Mouse (Mus musculus): Measurements from ENCODE around the gene 4931429L15Rik. TPM values are rescaled to one million over a fixed set of nuclear protein-coding genes. Genes with fewer than 3 reads are reported as not detected.
A peak's percentile ranks its signal among the peaks of the same experiment; 100 is the strongest.

4931429L15Rik gene
- polyA plus RNA-seq, 1 experiment from 2014 or later, result not detected

DNA sequence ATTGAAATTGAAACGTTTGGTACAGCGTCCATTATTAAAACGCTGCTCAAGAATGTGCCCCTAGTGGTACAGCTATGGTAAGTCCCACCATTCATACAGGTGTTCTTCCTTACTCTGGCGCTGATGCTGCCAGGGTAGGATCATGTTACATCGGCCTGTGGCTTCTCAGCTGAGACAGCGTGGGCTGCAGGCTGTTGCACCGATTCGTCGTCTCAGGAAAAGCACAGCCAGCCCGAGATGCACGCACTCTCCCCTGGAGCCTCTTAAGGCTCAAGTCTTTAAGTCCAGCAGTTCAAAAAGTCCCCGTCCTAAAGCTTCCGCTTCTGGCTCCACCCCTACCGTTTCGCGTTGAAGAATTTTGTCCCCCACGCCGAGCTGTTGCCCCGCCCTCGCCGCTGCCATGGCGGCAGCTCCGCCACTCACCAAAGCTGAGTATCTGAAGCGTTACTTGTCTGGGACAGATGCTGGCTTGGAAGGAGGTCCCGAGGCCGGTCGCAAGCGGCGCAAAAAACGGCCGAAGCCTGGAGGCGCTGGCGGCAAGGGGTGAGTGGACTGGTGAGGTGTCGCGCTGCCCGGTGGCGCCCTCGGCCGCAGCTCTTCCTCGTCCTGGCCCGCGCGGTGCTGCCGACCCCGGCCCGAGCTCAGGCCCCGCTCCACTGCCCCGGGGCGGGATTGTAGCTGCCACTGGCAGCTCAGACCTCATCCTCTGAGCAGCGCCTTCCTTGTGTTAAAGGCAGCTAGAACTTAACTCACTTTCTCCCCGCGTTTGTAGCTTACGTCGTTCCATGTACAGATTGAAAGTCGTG, 37.0 kb downstream of the 4931429L15Rik start, which contains the start of gene Bud13:
TSS of gene Bud13 (plus strand) at position 378 of the 806 bp plus-strand sequence.
- Histone ChIP-seq H3K9me3 (no peaks in the 10 kb centered on the region), H3K36me3 (peaks cover 53% of the 10 kb centered on the region), H3K9ac (peak within 1 kb of the TSS; percentile 86), H3K4me2 (replicated peaks) (peak within 1 kb of the TSS; percentile 59), H3K4me1 (peaks cover 7% of the 10 kb centered on the region), H3K4me3 (peak within 1 kb of the TSS; percentile 70), H3K27ac (peak within 1 kb of the TSS; percentile 88), H3K27me3 (no peaks in the 10 kb centered on the region)
- peak; percentile 92 for ATAC-seq (ENCODE audit: insufficient number of reproducible peaks, insufficient read depth, low FRiP score, low TSS enrichment)
- under 1% methylated on average over 55 of the region's 55 CpGs for WGBS

DNA sequence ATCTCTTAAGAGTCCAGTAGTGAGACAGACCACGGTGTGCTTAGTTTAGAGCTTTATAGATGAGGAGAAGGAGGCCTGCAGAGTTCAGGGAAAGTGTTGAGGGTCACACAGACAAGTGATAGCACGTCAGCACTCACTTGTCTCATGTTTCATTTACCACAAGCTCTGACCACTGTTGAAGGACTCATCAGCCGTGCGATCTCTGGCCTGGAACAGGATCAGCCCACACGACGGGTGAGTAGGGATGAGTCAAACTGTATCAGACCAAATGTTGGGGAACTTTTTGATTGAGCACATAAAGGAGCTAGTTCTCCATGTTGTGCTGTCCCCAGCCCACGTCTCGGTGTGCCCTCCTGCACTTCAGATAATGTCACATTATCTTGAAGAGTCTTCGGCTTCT, 45.3 kb downstream of the 4931429L15Rik start:
- Histone ChIP-seq H3K9me3 (no peaks in the 10 kb centered on the region), H3K4me3 (no peak overlapping the region), H3K27me3 (peaks cover 21% of the 10 kb centered on the region), H3K9ac (no peak overlapping the region), H3K36me3 (peaks cover 46% of the 10 kb centered on the region), H3K27ac (no peak overlapping the region), H3K4me1 (peaks cover 13% of the 10 kb centered on the region), H3K4me2 (replicated peaks) (no peak overlapping the region)
- no peak for ATAC-seq (ENCODE audit: insufficient number of reproducible peaks, insufficient read depth, low FRiP score, low TSS enrichment)
- WGBS, result 88% methylated on average over 9 of the region's 9 CpGs

DNA sequence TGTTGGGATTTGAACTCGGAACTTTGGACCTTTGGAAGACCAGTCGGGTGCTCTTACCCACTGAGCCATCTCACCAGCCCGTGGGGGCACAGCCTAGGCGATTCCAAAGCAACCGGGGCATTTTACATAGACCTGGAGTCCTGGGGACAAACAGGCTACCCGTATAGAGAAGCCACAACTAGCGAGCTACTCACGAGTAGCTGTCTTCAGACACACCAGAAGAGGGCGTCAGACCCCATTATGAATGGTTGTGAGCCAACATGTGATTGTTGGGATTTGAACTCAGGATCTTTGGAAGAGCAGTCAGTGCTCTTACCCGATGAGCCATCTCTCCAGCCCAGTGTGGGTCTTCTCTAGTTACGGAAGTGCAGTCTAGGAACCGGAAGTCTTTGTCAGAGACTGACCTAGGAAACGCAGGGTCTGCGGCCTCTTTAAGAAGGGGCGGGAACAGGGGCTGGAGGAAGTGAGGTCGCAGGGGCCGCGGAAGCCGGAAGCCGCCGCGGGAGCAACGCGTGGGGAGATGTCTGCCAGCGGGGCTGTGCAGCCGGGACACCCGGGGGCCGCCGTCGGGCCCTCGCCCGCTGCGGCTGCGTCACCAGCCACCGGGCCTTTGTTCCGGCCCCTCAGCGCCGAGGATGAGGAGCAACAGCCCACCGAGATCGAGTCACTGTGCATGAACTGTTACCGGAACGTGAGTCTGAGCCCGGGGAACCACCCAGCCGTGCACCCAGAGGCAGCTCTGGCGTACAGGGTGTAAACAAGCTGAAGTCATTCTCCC, 46.9 kb downstream of the 4931429L15Rik start, which contains the start of gene Zpr1:
TSS of gene Zpr1 (plus strand) at position 388 of the 778 bp plus-strand sequence.
- whole genome bisulfite sequencing, result 5% methylated on average over 45 of the region's 45 CpGs
- Histone ChIP-seq H3K27me3 (peaks cover 26% of the 10 kb centered on the region), H3K4me1 (peaks cover 13% of the 10 kb centered on the region), H3K27ac (peak within 1 kb of the TSS; percentile 60), H3K36me3 (peaks cover 35% of the 10 kb centered on the region), H3K4me2 (replicated peaks) (peak within 1 kb of the TSS; percentile 89), H3K4me3 (peak within 1 kb of the TSS; percentile 70), H3K9me3 (no peaks in the 10 kb centered on the region), H3K9ac (peak within 1 kb of the TSS; percentile 74)
- ATAC-seq (ENCODE audit: insufficient number of reproducible peaks, insufficient read depth, low FRiP score, low TSS enrichment), result peak; percentile 92

DNA sequence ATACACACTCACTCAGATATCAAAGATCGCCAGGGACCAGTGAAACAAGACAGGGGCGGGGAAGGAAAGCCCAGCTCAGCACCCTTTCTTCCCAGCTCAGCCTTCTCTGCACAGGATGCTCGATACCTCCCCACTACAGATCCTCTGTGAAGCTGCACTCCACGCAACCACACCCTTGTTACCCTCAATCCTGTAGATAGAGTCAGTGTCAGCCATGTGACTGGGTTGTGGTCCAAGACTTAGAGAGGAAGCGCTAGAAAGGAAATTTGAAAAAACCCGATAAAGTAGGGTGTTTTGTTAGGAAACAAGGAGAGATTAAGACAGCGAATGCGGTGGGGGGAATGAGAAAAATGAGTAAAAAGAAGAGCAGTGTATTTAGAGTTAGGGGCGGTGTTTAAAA, 47.7 kb downstream of the 4931429L15Rik start:
- H3K36me3 ChIP-seq, result peaks cover 27% of the 10 kb centered on the region
- WGBS, result 91% methylated on average over 9 of the region's 9 CpGs
- peaks cover 26% of the 10 kb centered on the region for H3K27me3 ChIP-seq
- H3K9me3 ChIP-seq, result no peaks in the 10 kb centered on the region
- no peak overlapping the region for H3K4me3 ChIP-seq
- H3K4me1 ChIP-seq, result peaks cover 13% of the 10 kb centered on the region
- no peak overlapping the region for H3K4me2 ChIP-seq (replicated peaks)
- no peak overlapping the region for H3K9ac ChIP-seq
- no peak overlapping the region for H3K27ac ChIP-seq
- no peak for ATAC-seq (ENCODE audit: insufficient number of reproducible peaks, insufficient read depth, low FRiP score, low TSS enrichment)

DNA sequence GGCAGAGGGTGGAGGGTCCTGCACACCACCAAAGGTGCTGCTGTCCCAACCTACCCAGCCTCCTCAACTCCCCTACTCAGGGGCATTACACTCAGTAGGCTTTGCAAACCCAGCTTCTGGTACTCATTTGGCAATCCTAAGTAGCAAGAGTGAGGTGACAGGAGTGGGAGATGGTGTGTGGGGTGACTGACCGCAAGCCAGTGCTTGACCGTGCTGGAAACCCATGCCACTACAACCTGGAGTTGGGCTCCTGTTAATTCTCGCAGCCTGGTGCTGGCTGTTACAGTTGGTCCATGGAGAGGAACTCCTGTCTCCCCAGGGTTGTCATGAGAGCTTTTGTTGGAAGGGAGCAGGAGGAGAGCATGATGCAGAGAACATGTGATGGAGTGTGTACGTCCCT, 49.0 kb downstream of the 4931429L15Rik start:
- ATAC-seq (ENCODE audit: insufficient number of reproducible peaks, insufficient read depth, low FRiP score, low TSS enrichment), result no peak
- H3K4me3 ChIP-seq, result no peak overlapping the region
- H3K4me2 ChIP-seq (replicated peaks), result no peak overlapping the region
- H3K27ac ChIP-seq, result no peak overlapping the region
- H3K36me3 ChIP-seq, result peaks cover 14% of the 10 kb centered on the region
- no peak overlapping the region for H3K9ac ChIP-seq
- peaks cover 26% of the 10 kb centered on the region for H3K27me3 ChIP-seq
- H3K4me1 ChIP-seq, result peaks cover 13% of the 10 kb centered on the region
- H3K9me3 ChIP-seq, result no peaks in the 10 kb centered on the region
- WGBS, result 92% methylated on average over 4 of the region's 4 CpGs

DNA sequence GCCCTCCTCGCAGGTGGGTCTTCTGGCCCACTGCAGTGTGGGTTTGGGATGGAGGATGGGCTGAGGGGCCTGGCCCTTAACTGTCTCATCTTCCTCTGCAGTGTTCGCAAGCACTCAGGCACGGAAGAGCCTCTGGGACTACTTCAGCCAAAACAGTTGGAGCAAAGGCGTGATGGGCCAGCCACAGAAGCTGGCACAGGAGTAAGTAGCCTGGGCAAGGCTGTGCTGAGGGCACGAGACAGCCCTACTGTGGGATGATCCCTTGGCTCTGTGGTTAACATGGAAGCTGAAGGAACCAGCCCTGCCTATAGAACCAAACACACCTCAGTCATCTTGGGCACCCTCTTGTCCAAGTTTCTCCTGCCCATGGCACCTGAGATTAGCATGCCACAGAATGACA, 50.7 kb downstream of the 4931429L15Rik start:
- Histone ChIP-seq H3K36me3 (no peaks in the 10 kb centered on the region), H3K27ac (no peak overlapping the region), H3K4me1 (peaks cover 13% of the 10 kb centered on the region), H3K9me3 (no peaks in the 10 kb centered on the region), H3K9ac (no peak overlapping the region), H3K4me2 (replicated peaks) (no peak overlapping the region), H3K27me3 (peaks cover 26% of the 10 kb centered on the region), H3K4me3 (no peak overlapping the region)
- WGBS, result 86% methylated on average over 5 of the region's 5 CpGs
- no peak for ATAC-seq (ENCODE audit: insufficient number of reproducible peaks, insufficient read depth, low FRiP score, low TSS enrichment)

DNA sequence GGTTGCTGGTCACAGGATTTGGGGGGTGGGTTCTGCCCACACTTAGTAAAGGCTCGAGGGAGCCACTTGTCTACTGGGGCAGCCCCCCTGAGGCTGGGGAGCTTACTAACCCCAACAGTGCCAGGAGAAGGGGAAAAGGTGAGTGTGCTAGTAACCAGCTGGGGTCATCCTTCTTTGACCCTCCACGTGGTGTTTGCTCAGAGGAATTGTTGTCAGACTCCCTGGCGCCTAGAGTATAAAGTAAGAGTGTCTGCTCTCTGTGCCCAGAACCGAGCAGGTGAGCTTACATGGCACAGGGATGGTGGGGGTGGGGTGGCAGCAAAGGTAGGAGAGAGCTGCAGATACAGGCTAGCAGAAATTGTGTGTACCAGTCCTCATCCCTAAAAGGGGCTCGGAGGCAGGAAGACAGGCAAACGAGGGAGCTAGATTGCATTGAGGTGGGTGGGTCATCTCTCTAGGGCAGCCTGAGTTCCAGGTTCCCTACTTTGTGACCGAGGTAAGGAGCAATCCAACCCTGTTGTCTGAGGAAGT, 51.4 kb downstream of the 4931429L15Rik start, which contains the start of gene Apoa5:
TSS of gene Apoa5 (plus strand) at position 291 of the 531 bp plus-strand sequence.
- no peak within 1 kb of the TSS for H3K9ac ChIP-seq
- no peaks in the 10 kb centered on the region for H3K36me3 ChIP-seq
- no peak within 1 kb of the TSS for H3K27ac ChIP-seq
- H3K9me3 ChIP-seq, result no peaks in the 10 kb centered on the region
- peaks cover 7% of the 10 kb centered on the region; the same call in 1 of the 2 replicates for H3K4me1 ChIP-seq
- 55% methylated on average over 7 of the region's 7 CpGs for WGBS
- H3K4me3 ChIP-seq, result no peak within 1 kb of the TSS
- H3K4me2 ChIP-seq (replicated peaks), result no peak within 1 kb of the TSS
- H3K27me3 ChIP-seq, result peaks cover 26% of the 10 kb centered on the region
- no peak for ATAC-seq (ENCODE audit: insufficient number of reproducible peaks, insufficient read depth, low FRiP score, low TSS enrichment)

DNA sequence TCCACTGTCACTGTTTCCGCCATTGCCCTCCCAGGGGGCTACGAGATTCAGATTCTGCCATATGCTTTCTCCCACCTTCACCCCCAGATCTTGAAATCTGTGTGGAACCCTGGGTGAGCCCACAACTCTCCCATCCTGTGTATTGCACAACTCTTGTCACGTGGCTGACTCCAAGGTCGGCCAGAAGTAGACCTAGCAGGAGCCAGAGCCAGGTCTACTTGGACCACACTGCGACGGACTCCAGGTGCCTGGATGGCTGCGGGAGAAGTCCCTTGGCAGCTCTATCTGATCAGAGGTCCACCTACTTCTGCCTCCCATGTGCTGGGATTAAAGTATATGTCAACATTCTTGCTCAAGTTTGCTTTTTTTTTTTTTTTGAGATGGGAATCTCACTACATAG, 58.7 kb downstream of the 4931429L15Rik start:
- H3K36me3 ChIP-seq, result no peaks in the 10 kb centered on the region
- no peak overlapping the region for H3K27ac ChIP-seq
- H3K4me1 ChIP-seq, result no peaks in the 10 kb centered on the region
- H3K9ac ChIP-seq, result no peak overlapping the region
- no peak overlapping the region for H3K4me3 ChIP-seq
- H3K27me3 ChIP-seq, result peaks cover under 1% of the 10 kb centered on the region; the same call in 1 of the 2 replicates
- no peaks in the 10 kb centered on the region for H3K9me3 ChIP-seq
- H3K4me2 ChIP-seq (replicated peaks), result no peak overlapping the region
- 92% methylated on average over 7 of the region's 7 CpGs for WGBS
- no peak for ATAC-seq (ENCODE audit: insufficient number of reproducible peaks, insufficient read depth, low FRiP score, low TSS enrichment)

DNA sequence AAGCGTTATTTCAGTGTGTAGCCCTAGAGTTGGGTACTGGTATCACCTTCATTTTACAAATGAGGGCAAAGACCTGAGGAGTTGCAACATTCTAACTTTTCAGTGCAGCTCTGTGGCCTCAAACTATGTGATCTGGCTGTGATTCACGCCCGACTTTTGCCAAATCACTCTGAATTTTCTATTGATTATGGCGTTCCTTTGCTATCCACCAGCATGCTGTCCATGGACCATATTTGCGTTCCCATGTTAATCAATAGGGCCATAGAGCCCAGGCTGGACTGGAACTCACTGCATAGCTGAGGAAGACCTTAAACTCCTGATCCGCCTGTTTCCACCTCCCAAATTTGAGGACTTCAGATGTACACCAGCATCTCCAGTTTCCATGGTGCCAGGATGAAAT, 60.7 kb downstream of the 4931429L15Rik start:
- Histone ChIP-seq H3K36me3 (no peaks in the 10 kb centered on the region), H3K4me1 (no peaks in the 10 kb centered on the region), H3K4me2 (replicated peaks) (no peak overlapping the region), H3K27me3 (peaks cover 4% of the 10 kb centered on the region; the same call in 1 of the 2 replicates), H3K9me3 (no peaks in the 10 kb centered on the region), H3K27ac (no peak overlapping the region), H3K4me3 (no peak overlapping the region), H3K9ac (no peak overlapping the region)
- 92% methylated on average over 6 of the region's 6 CpGs for WGBS
- ATAC-seq (ENCODE audit: insufficient number of reproducible peaks, insufficient read depth, low FRiP score, low TSS enrichment), result no peak

DNA sequence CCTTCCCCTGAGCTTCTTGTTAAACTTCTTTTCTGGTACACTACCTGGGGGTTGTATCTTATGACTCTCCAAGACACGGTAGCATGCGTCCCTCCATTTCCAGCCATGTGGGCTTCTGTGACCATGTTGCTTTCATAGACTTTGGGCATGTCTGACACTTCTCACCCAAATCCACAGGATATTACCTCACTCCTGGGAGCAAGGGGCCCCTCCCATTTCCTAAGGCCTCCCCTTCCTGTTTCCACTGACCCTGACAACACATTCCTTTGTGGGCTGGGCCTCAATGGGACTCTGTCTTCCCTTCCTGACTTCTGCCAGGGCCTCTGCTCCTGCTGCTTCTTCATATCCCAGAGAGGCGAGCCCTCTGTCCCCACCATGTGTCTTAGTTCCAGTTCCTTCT, 62.2 kb downstream of the 4931429L15Rik start:
- Histone ChIP-seq H3K27me3 (peaks cover 4% of the 10 kb centered on the region; the same call in 1 of the 2 replicates), H3K36me3 (no peaks in the 10 kb centered on the region), H3K9me3 (no peaks in the 10 kb centered on the region), H3K4me2 (replicated peaks) (no peak overlapping the region), H3K4me3 (no peak overlapping the region), H3K27ac (no peak overlapping the region), H3K9ac (no peak overlapping the region), H3K4me1 (no peaks in the 10 kb centered on the region)
- WGBS, result 87% methylated on average over 3 of the region's 3 CpGs
- ATAC-seq (ENCODE audit: insufficient number of reproducible peaks, insufficient read depth, low FRiP score, low TSS enrichment), result no peak

DNA sequence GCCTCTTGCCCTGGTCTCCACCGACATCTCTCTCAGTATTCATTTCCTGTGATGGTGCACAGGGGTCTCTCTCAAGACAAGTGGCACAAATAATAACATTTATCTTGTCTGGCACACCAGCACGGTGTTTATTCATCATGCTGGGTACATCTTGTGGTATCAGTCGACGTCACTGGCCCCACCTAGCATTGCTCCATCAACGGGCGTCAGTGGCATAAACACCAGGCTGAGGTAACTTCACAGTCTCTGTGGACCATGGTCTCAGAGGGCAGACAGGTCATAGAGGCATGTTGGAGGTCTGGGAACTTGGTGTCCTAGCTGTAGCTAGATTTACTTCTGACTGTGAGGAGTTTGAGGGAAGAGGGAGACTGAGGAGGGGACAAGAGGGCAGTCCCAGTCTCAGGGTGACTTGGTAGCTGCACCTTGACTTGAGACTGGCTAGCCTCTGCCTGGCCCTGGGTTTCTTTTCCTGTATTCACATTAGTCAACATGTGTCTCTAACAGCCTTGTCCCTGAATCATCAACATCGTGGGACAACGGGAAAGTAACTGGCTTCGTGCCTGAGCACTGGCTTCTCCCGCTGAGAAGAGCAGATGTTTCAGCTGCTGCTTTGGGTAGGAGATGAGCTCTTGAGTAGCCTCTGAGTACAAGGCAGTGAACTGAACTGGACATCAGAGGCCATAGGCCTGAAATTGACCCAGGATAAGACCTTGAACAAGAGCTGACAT, 63.0 kb downstream of the 4931429L15Rik start:
- Histone ChIP-seq H3K9me3 (no peaks in the 10 kb centered on the region), H3K4me2 (replicated peaks) (no peak overlapping the region), H3K27me3 (peaks cover 4% of the 10 kb centered on the region; the same call in 1 of the 2 replicates), H3K36me3 (no peaks in the 10 kb centered on the region), H3K4me3 (no peak overlapping the region), H3K27ac (no peak overlapping the region), H3K9ac (no peak overlapping the region), H3K4me1 (no peaks in the 10 kb centered on the region)
- WGBS, result 88% methylated on average over 10 of the region's 10 CpGs
- no peak for ATAC-seq (ENCODE audit: insufficient number of reproducible peaks, insufficient read depth, low FRiP score, low TSS enrichment)

All from embryonic facial prominence, embryonic 12.5 days (tissue).